Mouse (Mus musculus): ENCODE data around the gene Glp2r. TPM values are rescaled to one million over a fixed set of nuclear protein-coding genes. Genes with fewer than 3 reads are reported as not detected.

The Glp2r gene
- total RNA-seq, 2 experiments from 2014 or later: 0.07 TPM; not detected in 1

DNA sequence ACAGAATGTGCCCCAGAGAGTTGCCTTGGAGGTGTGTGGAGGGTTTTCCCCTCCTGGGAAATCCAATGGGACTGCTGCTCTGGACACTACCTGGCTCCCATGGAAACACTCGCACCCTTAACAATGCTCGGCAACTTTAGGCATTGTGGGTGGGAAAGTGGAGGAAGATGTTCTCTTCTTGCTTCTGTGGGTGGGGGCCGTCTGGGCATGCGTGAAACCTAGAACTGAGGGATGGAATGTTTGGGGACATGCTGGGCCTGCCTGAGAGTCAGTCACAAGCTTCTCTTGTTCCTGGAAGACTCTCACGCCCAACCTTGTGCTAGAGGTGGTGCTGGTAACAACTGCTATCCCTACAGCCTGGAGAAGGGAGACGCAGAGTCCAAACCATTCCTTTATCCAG is 106.0 kb downstream of the Glp2r start:
- ATAC-seq (ENCODE audit: poor library complexity, severe bottlenecking): no peak

DNA sequence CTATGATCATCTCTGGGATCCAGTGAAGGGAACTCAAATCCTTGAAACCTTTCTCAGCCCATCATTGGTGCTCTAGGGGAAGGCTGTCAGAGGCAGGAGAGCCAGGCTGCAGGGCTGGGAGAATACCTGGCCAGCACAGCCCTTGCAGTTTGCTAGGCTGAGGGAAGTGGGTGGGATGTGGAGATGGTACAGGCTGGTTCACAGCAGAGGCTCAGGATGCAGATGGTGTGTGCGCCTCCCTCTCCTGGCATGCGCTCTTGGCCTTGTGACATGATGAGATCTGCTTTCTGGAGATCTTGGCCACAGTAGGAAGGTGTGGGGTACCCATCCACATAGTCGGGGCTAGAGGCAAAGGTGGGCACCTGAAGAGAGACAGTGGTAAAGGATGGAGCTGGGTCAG is 106.7 kb downstream of the Glp2r start:
- no peak for ATAC-seq (ENCODE audit: poor library complexity, severe bottlenecking)

DNA sequence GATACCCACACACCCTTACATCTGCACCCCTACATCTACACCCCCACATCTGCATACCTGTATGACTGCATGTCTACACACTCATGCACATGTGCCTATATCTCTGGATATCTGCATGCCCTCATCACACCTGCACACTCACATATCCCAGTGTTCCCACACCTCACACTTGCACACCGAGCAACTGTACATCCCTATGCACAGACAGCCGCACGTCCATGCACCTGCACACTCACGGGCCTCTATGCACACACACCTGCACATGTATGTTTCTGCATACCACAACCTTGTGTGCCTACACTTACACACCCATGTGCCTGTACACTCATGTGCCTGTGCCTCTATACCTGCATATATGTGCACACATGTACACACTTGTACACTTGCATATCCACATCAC is 107.5 kb downstream of the Glp2r start:
- ATAC-seq (ENCODE audit: poor library complexity, severe bottlenecking): no peak

DNA sequence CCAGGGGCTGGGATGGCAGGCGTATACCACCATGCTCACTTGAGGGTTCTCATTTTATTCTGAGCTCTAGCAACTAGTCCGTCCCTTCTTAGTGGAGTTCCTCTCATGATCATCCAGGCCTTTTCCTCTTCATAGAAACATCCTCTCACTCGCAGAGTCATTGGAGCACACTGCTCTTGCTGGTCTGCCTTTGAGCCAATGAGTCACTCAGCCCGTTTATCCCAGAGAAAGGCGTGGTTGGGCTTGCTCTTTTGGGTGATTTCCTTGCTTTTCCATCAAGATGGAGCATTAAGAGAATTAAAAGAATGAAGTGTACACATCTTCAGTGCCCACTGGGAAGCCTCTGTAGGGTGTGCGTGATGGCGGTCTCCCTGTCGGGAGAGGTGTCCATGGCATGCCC is 109.5 kb downstream of the Glp2r start:
- ATAC-seq (ENCODE audit: poor library complexity, severe bottlenecking): no peak

DNA sequence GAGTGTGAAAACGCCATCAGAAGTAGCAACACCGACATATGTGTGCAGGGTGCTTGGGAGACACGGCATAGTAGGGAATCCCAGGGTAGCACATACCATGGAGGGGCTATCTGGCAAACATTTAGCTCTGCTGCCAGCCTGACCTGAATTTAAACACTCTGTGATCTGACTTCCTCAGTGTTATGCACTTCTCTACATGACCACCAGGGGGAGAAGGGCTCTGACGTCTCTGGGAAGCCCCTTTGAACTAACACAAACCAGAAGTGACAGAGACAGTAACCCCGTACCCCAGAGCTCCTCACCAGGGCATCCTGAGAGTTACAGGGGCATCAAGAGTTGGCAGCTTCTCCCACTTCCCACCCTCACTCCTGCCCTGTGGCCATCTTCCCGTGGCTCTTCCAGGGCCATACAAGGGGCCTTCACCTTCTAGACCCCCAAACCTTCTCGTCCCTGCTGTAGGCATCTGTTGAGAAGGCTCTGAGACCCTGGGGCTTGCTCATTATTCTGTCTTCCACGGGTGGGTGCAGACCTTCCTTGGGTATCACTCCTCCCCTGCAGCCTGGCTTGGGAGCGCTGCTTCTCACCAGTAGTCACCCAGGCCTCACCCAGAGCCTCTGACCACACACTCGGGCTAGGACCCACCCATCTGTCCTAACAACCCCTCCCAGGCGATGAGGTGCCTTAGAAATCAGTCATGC is 113.1 kb downstream of the Glp2r start:
- peak; percentile 72 for ATAC-seq (ENCODE audit: poor library complexity, severe bottlenecking)

DNA sequence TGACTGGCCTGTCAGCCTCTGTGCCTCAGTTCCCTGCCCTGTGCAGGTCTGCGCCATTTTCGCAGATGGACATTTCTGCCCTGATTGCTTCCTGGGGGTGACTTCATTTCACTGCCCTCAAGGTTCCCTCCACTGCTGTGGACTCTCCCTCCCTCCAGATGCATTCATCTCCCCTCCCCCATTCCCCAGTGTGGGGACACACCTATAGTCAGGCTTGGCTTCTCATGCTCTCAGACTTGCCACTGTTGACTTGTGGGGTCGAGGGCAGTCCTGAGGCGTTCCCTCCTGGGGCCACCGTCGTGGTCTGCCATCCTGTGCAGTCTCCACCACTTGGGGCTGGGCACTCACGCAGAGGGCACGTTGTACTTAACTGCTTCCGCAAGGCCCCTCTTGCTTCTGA is 114.1 kb downstream of the Glp2r start:
- ATAC-seq (ENCODE audit: poor library complexity, severe bottlenecking): no peak

DNA sequence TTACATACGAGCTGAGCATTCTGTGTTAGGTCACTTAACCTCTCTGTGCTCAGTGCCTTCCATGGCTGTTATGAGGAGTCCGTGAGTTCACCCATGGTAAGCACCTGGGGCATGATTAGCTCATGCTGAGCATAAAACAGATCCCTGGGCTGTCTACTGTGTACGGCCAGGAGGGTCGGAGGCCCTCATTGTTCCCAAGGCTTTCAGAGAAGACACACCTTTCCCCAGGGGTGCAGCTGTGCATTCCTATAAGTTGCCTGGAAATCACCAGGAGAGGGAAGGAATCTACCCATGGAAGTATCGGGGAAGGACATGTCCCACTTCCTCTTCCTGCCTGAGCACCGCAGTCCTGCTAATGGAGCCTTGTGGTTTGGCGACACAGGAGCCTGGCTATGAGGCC is 114.6 kb downstream of the Glp2r start:
- ATAC-seq (ENCODE audit: poor library complexity, severe bottlenecking): no peak

DNA sequence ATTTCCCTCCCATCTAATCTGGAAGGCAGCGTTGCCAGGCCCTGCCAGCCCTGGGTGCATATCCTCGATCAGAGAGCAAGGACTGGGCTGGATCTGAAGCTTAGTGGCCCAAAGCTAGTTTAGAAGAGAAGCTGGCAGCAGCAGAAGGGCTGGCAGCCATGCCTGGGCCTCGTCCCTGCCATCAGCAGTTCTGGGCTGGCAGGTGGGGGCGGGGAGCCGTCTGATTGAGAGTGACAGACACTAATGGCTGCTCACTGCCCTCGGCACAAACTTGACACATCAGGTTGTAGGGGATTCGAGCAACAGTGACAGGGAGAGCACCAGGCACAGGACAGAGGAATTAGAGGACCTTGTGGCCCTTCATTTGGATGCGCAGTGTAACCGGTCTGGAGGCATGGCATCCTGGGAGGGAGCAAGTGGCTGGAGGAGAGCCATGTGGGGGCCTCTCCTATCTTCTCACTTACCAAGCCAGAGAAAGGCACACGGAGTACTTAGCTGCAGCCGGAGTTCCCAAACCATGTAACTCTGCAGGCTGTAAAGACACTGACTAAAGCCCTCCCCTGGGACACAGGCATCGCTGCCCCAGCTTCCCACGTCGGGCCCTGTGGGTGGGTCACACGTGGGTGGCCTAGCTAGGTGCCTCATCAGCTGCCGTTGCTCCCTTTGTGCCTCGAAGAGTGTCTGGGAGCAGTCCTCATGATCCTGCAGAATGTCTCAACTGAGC is 115.6 kb downstream of the Glp2r start:
- ATAC-seq (ENCODE audit: poor library complexity, severe bottlenecking): no peak

DNA sequence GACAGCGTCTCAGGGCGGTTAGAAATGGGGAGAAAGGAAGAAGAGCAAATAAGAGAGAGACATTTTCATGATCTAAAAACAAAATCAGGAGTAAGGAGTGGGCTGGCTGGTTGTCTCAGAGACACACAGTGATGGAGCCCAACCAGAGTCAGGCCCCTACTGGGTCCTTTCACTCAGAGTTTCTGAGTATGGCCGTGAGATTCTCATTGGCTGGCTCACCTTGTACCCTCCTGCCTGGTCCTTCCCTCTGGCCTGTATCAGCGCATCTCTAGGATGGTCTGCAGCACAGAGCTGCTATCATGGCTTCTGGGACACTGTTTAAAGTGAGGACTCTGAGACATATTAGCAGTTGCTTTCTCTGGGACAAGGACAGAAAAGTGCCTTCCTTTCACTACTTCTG is 116.4 kb downstream of the Glp2r start:
- no peak for ATAC-seq (ENCODE audit: poor library complexity, severe bottlenecking)

DNA sequence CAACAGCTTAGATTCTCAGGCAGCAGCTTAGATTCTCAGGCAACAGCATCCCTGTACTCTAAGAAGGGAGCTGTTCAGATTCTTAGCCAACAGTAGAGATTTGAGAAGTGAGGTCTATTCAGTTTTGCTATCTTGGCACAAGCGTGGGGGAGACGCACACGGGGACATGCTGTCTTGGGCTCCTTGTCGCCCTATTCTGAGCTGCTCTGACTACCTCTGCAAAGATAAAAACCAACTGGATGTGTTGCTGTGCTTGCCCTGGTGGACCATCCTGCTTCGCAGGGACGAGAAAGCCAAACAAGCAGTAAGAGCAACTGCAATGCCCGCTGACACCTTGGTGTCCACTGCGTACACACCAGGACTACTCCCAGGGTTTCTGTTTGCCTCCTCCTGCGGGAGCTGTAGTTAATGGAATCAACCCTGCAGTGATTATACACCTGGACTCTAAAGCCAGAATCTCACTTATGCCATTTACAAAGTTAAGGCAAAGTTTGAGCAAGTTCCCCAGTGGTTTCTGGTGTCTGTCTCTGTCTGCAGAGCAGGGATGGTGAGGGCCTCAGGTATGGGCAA is 117.3 kb downstream of the Glp2r start:
- ATAC-seq (ENCODE audit: poor library complexity, severe bottlenecking): no peak

DNA sequence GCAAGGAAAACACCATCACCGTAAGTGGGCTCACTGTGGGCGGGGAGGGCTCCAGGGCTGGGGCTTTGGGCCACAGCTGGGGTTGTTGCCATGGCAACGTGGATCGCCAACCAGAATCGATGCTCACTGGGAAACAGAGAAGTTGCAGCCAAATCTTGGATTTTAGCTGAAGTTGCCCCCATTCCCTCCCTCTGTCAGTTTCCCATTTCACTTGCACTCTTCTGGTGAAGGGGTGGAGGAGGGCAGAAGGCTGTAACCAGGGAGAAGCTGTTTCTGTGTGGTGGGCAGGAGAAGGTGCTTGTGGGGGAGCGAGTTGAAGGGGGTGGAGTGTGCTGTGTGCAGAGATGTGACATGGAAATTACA is 118.1 kb downstream of the Glp2r start:
- ATAC-seq (ENCODE audit: poor library complexity, severe bottlenecking): no peak

DNA sequence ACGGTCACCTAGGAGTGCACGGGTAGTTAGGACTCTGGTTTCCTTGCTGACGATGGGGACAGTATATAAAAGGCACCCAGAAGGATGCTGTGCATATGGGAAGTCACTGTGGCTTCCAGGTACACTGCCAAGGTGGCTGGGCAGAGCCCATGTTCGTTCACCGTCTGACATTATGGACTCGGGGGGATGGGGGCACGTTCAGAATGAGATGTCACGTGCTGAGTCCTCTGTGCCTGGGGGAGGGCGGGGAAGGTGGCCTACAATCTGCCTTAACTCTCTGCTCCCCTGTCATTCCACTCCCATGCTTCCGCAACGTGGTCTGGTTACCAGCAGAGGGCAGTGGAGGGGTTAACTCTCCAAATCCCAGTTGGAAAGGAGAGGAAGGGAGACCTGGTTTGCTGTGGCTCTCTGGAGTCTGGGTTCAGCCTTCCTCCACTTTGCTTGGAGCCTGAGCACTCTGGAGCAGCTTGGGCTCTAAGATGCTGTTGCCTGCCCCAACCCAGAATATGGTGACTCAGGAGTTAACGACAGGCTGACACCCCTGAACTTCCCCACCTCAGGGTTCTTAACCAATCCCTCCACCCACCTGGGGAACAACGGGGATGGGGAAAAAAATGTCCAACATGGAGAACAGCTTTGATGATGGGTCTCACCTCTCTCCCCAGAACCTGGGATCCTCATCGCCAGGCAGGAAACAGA is 118.6 kb downstream of the Glp2r start:
- 0 out of 2 replicates have a peak, but pooled peaks have one; percentile 25 for ATAC-seq (ENCODE audit: poor library complexity, severe bottlenecking)

DNA sequence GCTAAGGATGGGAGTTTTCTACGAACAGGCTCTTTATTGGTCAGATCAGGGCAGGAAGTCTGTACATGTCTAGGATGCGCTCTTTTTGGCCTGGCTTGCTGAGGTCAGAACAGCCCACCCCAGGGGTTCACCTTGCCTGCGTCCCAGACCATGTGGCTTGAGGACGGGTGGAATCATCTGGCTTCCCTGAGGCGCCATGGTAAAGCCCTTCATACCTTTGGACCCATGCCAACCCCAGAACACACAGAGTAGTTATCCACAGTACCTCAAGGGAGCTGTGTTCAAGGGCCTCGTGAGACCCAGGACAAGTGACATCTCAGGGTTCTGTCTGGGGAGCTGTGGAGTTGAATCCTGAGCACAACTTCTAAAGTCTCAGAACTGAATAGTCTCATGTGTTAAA is 119.2 kb downstream of the Glp2r start:
- ATAC-seq (ENCODE audit: poor library complexity, severe bottlenecking): no peak

DNA sequence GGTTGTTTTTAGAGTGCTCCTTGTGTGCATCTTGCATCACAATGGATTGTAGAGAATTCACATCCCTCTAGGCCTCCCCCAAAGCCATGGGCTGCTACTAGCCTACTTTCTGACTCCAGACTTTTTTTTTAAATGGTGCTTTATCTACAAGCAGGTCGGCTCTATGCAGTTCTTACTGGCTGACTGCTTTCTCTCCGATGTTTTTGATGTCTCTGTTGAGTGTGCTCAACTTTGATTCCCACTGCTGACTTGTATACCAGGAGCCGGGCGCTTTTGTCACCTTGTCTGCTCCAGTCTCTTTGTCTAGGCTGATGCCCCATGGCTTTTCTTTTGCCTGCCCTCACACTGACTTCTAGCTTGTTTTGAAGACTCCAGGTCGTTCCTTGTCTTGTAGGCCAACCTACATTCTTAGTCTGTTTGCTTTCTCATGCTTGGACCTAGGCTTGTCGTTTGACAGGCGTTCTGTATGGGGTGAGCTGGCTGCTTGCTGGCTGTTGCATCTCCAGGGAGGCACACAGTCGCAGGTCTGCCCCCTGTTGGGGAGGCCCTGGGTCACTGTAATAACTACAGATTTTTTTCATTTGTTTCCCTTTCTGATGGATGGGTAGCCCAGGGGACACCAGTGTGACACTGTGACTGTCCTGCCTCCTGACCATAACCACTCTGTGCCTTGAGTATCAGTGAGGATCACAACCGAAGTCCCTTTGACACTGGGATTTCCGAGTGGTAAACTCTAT is 120.8 kb downstream of the Glp2r start:
- 0 out of 2 replicates have a peak, but pooled peaks have one; percentile 17 for ATAC-seq (ENCODE audit: poor library complexity, severe bottlenecking)

DNA sequence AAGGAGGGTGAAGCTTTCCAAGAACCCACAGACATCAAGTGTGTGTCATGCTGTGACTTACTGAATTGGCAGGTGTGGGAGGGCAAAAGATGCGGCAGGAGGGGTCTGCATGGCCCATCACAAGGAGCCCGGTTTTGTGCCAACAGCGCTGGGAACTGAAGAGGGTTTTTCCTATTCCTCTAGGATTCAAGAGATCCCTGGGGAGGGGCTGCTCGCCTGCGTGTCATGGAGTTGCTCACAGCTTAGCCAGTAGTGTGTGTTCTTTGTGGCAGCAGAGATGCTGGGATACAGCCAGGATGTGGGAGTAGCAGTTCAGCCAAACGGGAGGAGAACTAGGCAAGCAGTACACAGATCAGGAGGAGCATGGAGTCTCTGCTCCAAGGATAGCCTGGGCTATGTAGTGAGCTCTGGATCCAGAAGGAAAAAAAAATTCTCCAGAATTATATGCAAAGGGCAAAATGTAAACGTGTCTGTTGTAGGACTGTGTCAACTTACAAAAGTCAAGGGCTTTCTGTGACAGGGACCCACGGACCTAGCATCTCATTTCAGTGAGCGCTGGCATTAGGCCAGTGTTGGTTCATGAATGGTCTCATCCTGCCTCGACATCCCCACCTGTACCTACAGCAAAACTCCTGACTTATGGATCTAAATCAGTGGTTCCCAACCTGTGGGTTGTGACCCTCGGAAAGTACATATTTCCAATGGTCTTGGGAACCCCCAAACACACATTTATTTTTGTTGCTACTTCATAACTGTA is 122.1 kb downstream of the Glp2r start:
- ATAC-seq (ENCODE audit: poor library complexity, severe bottlenecking): no peak

DNA sequence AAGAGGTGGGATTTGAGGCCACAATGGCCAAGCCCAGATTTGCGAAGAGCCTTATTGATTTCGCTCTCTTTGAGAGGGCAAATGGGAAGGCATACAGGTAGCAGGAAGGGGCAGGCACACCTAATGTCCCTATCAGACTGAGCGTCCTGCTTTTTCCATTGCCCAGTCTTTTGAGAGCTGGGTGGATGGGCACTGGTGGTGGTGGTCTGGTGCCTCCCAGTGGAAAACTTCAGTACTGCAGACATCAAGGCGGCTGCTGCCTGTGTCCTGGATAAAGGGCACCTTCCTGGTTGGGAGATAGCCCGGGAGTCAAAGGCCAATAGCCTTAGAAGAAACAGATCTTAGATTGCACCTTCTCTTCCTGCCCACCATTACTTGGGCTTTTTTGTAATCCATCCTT is 123.2 kb downstream of the Glp2r start:
- peak; percentile 91 for ATAC-seq (ENCODE audit: poor library complexity, severe bottlenecking)

DNA sequence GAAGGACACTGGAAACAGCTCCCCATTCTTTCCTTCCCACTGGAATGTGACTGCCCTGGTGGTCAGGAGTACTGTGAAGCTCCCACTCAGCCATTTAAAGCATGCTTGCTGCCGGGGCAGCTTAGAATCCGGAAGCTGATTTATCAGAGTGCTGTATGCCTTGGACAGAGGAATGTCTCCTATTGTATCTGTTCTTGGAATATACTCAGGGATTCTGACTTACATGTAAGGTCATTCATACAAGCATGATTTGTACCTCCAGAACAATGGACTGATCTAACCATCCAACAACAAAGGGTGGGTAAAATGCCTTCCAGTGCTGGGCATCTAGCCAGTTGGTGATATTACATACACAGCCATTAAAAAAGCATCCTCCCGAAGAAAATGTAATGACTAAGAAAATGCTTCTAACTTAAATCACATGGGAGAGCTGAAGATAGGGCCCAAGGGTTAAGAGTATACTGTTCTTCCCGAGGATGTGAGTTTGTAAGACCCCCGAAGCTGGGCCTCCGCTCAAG is 126.3 kb downstream of the Glp2r start:
- ATAC-seq (ENCODE audit: poor library complexity, severe bottlenecking): no peak

DNA sequence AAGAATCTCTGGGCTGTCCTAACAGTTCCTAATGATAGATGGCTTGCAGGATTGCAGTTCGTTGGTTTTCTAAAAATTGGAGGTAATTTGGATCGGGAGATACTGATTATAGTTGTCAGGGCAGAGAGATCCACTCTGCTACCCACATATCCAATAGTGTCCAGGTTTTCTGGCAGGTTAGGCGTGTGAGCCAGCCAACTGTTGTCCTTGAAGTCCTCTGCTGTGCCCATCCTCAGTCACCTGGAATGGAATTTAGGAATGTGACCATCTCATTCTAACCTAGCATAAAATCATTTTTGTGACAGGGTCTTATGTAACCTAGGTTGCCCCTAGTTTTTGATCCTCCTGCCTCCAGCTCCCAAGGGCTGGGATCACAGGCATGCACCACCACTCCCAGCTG is 127.5 kb downstream of the Glp2r start:
- no peak for ATAC-seq (ENCODE audit: poor library complexity, severe bottlenecking)

DNA sequence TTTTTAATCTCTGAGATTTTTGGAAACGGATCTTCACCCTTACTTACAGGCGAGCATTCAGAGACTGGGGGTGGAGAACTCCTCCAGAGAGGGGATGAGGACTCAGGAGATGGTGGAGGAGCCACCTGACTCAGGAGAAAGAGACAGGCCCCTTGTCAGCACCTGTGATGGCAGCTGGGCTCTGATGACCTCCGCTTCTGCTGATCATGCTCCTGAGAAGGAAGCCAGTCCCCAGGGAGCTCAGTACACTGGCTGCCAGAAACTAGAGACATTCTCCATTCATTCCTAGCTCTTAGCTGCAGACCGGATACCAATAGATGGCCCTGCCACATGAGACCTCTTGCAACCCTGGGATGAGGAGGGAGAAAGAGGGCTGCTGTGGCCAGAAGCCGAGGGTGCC is 128.1 kb downstream of the Glp2r start:
- ATAC-seq (ENCODE audit: poor library complexity, severe bottlenecking): no peak

DNA sequence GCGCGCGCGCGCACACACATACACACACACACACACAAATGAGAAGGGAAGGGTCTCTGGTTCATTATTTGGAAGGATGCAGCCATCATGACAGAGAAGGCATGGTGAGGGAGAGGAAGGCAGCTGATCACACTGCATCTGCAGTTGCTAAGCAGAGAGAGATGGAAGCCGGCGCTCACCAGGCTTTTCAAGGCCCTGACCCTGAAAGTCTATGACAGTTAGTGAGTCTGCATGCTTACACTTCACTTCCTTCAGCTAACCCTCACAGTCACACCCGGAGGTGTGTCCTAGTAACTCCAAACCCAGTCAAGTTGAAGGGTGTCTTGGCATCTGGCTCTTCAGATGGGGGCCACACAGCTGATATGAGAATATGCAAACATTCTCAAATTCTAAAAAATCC is 128.5 kb downstream of the Glp2r start:
- ATAC-seq (ENCODE audit: poor library complexity, severe bottlenecking): no peak
